ENCODE assay signal across 9 mouse cellular contexts in genomic region chr2:25331470-25331869, GRCm38 (mm10). TPM values are rescaled to one million over a fixed set of nuclear protein-coding genes. Genes with fewer than 3 reads are reported as not detected.
DNase-seq lines count a peak whose midpoint lies in the region; ATAC-seq lines count a peak whose summit lies in the region.
"Had no signal": no experiment of that assay in that cellular context is flagged by ENCODE, and none has a peak within 500 bp of the region (broad histone marks: within the 10 kb centered on the region; RNA-seq: fewer than 3 reads in every experiment).

No protein-coding gene starts in this region.

- H3K4me3 ChIP-seq in megakaryocyte, embryonic 14.5 days (replicated peaks) = peak overlapping the region; percentile 97
- peak overlapping the region; percentile 85 for H3K4me3 ChIP-seq in embryonic facial prominence, embryonic 14.5 days (ENCODE audit: low read depth, low read length)
- peak overlapping the region; percentile 92 for H3K4me3 ChIP-seq in limb, embryonic 13.5 days
- H3K4me3 ChIP-seq in stomach, embryonic 15.5 days (replicated peaks) = peak overlapping the region; percentile 73

- no peak for ATAC-seq in megakaryocyte, adult 5-6 weeks (ENCODE audit: poor library complexity, severe bottlenecking)
- ATAC-seq in embryonic facial prominence, embryonic 14.5 days (ENCODE audit: low read depth) = no peak
- no peak for ATAC-seq in limb, embryonic 13.5 days (ENCODE audit: low FRiP score, low read depth)
- ATAC-seq in stomach, embryonic 15.5 days (ENCODE audit: insufficient read depth, low FRiP score, low read depth) = no peak

- peaks cover 30% of the 10 kb centered on the region for H3K36me3 ChIP-seq in megakaryocyte, embryonic 14.5 days (replicated peaks; ENCODE audit: low read length)
- peaks cover 26% of the 10 kb centered on the region for H3K36me3 ChIP-seq in embryonic facial prominence, embryonic 14.5 days (ENCODE audit: control insufficient read depth, insufficient read depth, low read length)
- H3K36me3 ChIP-seq in limb, embryonic 13.5 days = peaks cover 28% of the 10 kb centered on the region
- H3K36me3 ChIP-seq in stomach, embryonic 15.5 days = peaks cover 22% of the 10 kb centered on the region

- no peak for DNase-seq in embryonic facial prominence, embryonic 14.5 days (ENCODE audit: low spot score)
- no peak for DNase-seq in kidney, postnatal 14 days
- DNase-seq in adrenal gland, adult 8-10 months = no peak
- no peak for DNase-seq in yolk sac, embryonic 10.5 days (ENCODE audit: low spot score)

- WGBS in embryonic facial prominence, embryonic 14.5 days = 60% methylated on average over 9 of the region's 9 CpGs
- 62% methylated on average over 9 of the region's 9 CpGs for WGBS in limb, embryonic 13.5 days
- 55% methylated on average over 9 of the region's 9 CpGs for WGBS in stomach, embryonic 15.5 days

- peaks cover 3% of the 10 kb centered on the region for H3K27me3 ChIP-seq in megakaryocyte, embryonic 14.5 days (replicated peaks)
- no peaks in the 10 kb centered on the region for H3K27me3 ChIP-seq in embryonic facial prominence, embryonic 14.5 days (replicated peaks; ENCODE audit: control insufficient read depth, insufficient read depth, low read length)
- H3K27me3 ChIP-seq in limb, embryonic 13.5 days = no peaks in the 10 kb centered on the region
- H3K27me3 ChIP-seq in stomach, embryonic 15.5 days (replicated peaks) = no peaks in the 10 kb centered on the region

- H3K9ac ChIP-seq in embryonic facial prominence, embryonic 14.5 days (ENCODE audit: low read depth, low read length) = peak overlapping the region; percentile 91
- H3K9ac ChIP-seq in limb, embryonic 13.5 days = peak overlapping the region; percentile 91
- H3K9ac ChIP-seq in stomach, embryonic 15.5 days = no peak overlapping the region

- no peaks in the 10 kb centered on the region for H3K9me3 ChIP-seq in megakaryocyte, embryonic 14.5 days
- no peaks in the 10 kb centered on the region for H3K9me3 ChIP-seq in embryonic facial prominence, embryonic 14.5 days (ENCODE audit: control insufficient read depth, low read length)
- H3K9me3 ChIP-seq in limb, embryonic 13.5 days = no peaks in the 10 kb centered on the region
- no peaks in the 10 kb centered on the region for H3K9me3 ChIP-seq in stomach, embryonic 15.5 days

- peak overlapping the region; percentile 56 for H3K4me2 ChIP-seq in embryonic facial prominence, embryonic 14.5 days (ENCODE audit: low read depth, low read length)
- peak overlapping the region; percentile 71 for H3K4me2 ChIP-seq in limb, embryonic 13.5 days (replicated peaks)
- H3K4me2 ChIP-seq in stomach, embryonic 15.5 days = peak overlapping the region; percentile 61

- H3K4me1 ChIP-seq in megakaryocyte, embryonic 14.5 days = peaks cover 50% of the 10 kb centered on the region
- peaks cover 14% of the 10 kb centered on the region for H3K4me1 ChIP-seq in embryonic facial prominence, embryonic 14.5 days (ENCODE audit: control insufficient read depth, insufficient read depth, low read length)
- peaks cover 20% of the 10 kb centered on the region for H3K4me1 ChIP-seq in limb, embryonic 13.5 days
- peaks cover 12% of the 10 kb centered on the region; the same call in 1 of the 2 replicates for H3K4me1 ChIP-seq in stomach, embryonic 15.5 days

- no peak overlapping the region for H3K27ac ChIP-seq in embryonic facial prominence, embryonic 14.5 days (replicated peaks; ENCODE audit: low read depth, low read length)
- H3K27ac ChIP-seq in limb, embryonic 13.5 days = no peak overlapping the region
- H3K27ac ChIP-seq in stomach, embryonic 15.5 days = no peak overlapping the region

RNA-seq across cellular contexts. Expression of gene Man1b1, which starts 0.7 kb away (rescaled TPM):
- 4.4 and 13.9 TPM in 2 replicates for polyA plus RNA-seq in megakaryocyte, embryonic 14.5 days (2012; ENCODE audit: insufficient read depth, low replicate concordance)
- total RNA-seq in megakaryocyte, adult 5-6 weeks (2015) = 14.8 TPM in 2 replicates
- 36.8 and 40.8 TPM in 2 replicates for total RNA-seq in megakaryocyte, adult 5-6 weeks (2017)
- 74.7 and 75.0 TPM in 2 replicates for polyA plus RNA-seq in embryonic facial prominence, embryonic 14.5 days (2014; fragmentation: Nextera tagmentation; extraction: Ambion mirVana)
- 54.5 and 60.2 TPM in 2 replicates for polyA plus RNA-seq in limb, embryonic 13.5 days (2015; fragmentation: Nextera tagmentation; extraction: Ambion mirVana)
- 46.4 and 54.6 TPM in 2 replicates for polyA plus RNA-seq in stomach, embryonic 15.5 days (2015; fragmentation: Nextera tagmentation; extraction: Ambion mirVana)
- 10 to 100 TPM; 66.5 to 71.9 (median 67.6) TPM for total RNA-seq in adrenal gland, adult 8-10 months (2022)

RNA-seq across cellular contexts. Expression of gene Grin1, which starts 12.5 kb away (rescaled TPM):
- not detected in 2 replicates for polyA plus RNA-seq in megakaryocyte, embryonic 14.5 days (2012; ENCODE audit: insufficient read depth, low replicate concordance)
- total RNA-seq in megakaryocyte, adult 5-6 weeks (2015) = not detected in 2 replicates
- not detected in 2 replicates for total RNA-seq in megakaryocyte, adult 5-6 weeks (2017)
- 1.7 and 1.8 TPM in 2 replicates for polyA plus RNA-seq in embryonic facial prominence, embryonic 14.5 days (2014; fragmentation: Nextera tagmentation; extraction: Ambion mirVana)
- 0.61 and 0.97 TPM in 2 replicates for polyA plus RNA-seq in limb, embryonic 13.5 days (2015; fragmentation: Nextera tagmentation; extraction: Ambion mirVana)
- 1.3 and 1.9 TPM in 2 replicates for polyA plus RNA-seq in stomach, embryonic 15.5 days (2015; fragmentation: Nextera tagmentation; extraction: Ambion mirVana)
- 10 to 100 TPM; 13.0 to 21.3 (median 17.8) TPM for total RNA-seq in adrenal gland, adult 8-10 months (2022)
- total RNA-seq: common myeloid progenitor, adult 5-6 weeks had no signal

RNA-seq across cellular contexts. Expression of gene Dpp7, which starts 24.7 kb away (rescaled TPM):
- polyA plus RNA-seq in megakaryocyte, embryonic 14.5 days (2012; ENCODE audit: insufficient read depth, low replicate concordance) = 4.3 and 4.4 TPM in 2 replicates
- total RNA-seq in megakaryocyte, adult 5-6 weeks (2015) = 25.1 and 30.5 TPM in 2 replicates
- total RNA-seq in megakaryocyte, adult 5-6 weeks (2017) = 27.8 and 50.7 TPM in 2 replicates
- 19.7 and 23.8 TPM in 2 replicates for polyA plus RNA-seq in embryonic facial prominence, embryonic 14.5 days (2014; fragmentation: Nextera tagmentation; extraction: Ambion mirVana)
- 21.3 and 24.7 TPM in 2 replicates for polyA plus RNA-seq in limb, embryonic 13.5 days (2015; fragmentation: Nextera tagmentation; extraction: Ambion mirVana)
- 21.5 and 22.6 TPM in 2 replicates for polyA plus RNA-seq in stomach, embryonic 15.5 days (2015; fragmentation: Nextera tagmentation; extraction: Ambion mirVana)
- 10 to 100 TPM; 39.8 to 59.1 (median 45.7) TPM for total RNA-seq in adrenal gland, adult 8-10 months (2022)

RNA-seq across cellular contexts. Expression of gene Uap1l1, which starts 34.0 kb away (rescaled TPM):
- 12.1 and 13.3 TPM in 2 replicates for polyA plus RNA-seq in megakaryocyte, embryonic 14.5 days (2012; ENCODE audit: insufficient read depth, low replicate concordance)
- total RNA-seq in megakaryocyte, adult 5-6 weeks (2015) = 34.4 and 36.0 TPM in 2 replicates
- 11.0 and 12.6 TPM in 2 replicates for total RNA-seq in megakaryocyte, adult 5-6 weeks (2017)
- polyA plus RNA-seq in embryonic facial prominence, embryonic 14.5 days (2014; fragmentation: Nextera tagmentation; extraction: Ambion mirVana) = 20.8 and 20.9 TPM in 2 replicates
- 11.3 and 13.2 TPM in 2 replicates for polyA plus RNA-seq in limb, embryonic 13.5 days (2015; fragmentation: Nextera tagmentation; extraction: Ambion mirVana)
- polyA plus RNA-seq in stomach, embryonic 15.5 days (2015; fragmentation: Nextera tagmentation; extraction: Ambion mirVana) = 41.1 and 46.1 TPM in 2 replicates
- total RNA-seq in adrenal gland, adult 8-10 months (2022) = 10 to 100 TPM; 29.5 to 48.3 (median 31.5) TPM

RNA-seq across cellular contexts. Expression of gene Sapcd2, which starts 40.7 kb away (rescaled TPM):
- polyA plus RNA-seq in megakaryocyte, embryonic 14.5 days (2012; ENCODE audit: insufficient read depth, low replicate concordance) = 26.7 and 29.9 TPM in 2 replicates
- 4.9 and 5.5 TPM in 2 replicates for total RNA-seq in megakaryocyte, adult 5-6 weeks (2015)
- total RNA-seq in megakaryocyte, adult 5-6 weeks (2017) = 3.6 and 4.6 TPM in 2 replicates
- 21.4 and 29.3 TPM in 2 replicates for polyA plus RNA-seq in embryonic facial prominence, embryonic 14.5 days (2014; fragmentation: Nextera tagmentation; extraction: Ambion mirVana)
- 43.4 and 45.5 TPM in 2 replicates for polyA plus RNA-seq in limb, embryonic 13.5 days (2015; fragmentation: Nextera tagmentation; extraction: Ambion mirVana)
- 37.6 and 41.7 TPM in 2 replicates for polyA plus RNA-seq in stomach, embryonic 15.5 days (2015; fragmentation: Nextera tagmentation; extraction: Ambion mirVana)
- under 1 TPM in 3 of 4 experiments, not detected in 1; 0.31 to 0.71 (median 0.61) TPM for total RNA-seq in adrenal gland, adult 8-10 months (2022)
